Mouse (Mus musculus) heart, embryonic 14.5 days (tissue): ENCODE measurements around the gene Pdia4. TPM values are rescaled to one million over a fixed set of nuclear protein-coding genes. Genes with fewer than 3 reads are reported as not detected.
"Not testable (repeated sequence)": the region's sequence is repeated elsewhere in the genome, so short reads cannot be mapped to it uniquely, and the experiment has no call there.

Source experiments
- ATAC-seq: fragments of 200-750 bp; cut with Nextera tagmentation; 2 replicates; pipeline ENCODE4 v1.8.0; 2017; ENCODE audit warnings: low read depth, moderate TSS enrichment; ENCODE audit not compliant: insufficient number of reproducible peaks, insufficient read depth, low FRiP score
- H3K27ac ChIP-seq, 2 experiments: fragments of 200-500 bp in 1 of 2; fragments of 300-500 bp in 1 of 2; sonication (generic) in 1 of 2; replicated peaks in 1 of 2; 2 replicates each; pipeline ENCODE4 v1.5.1; 2012 to 2014; ENCODE audit warnings: low read depth in 2 of 2, low read length in 2 of 2, control low read depth in 1 of 2, mild to moderate bottlenecking in 1 of 2, mixed read lengths in 1 of 2; ENCODE audit not compliant: control insufficient read depth in 1 of 2, insufficient read depth in 1 of 2
- H3K27me3 ChIP-seq: fragments of 300-500 bp; sonication (generic); 2 replicates; pipeline ENCODE4 v1.6.1; 2014; ENCODE audit warnings: mild to moderate bottlenecking, low read length, control low read depth; ENCODE audit not compliant: control insufficient read depth, insufficient read depth
- H3K36me3 ChIP-seq: fragments of 300-500 bp; sonication (generic); 2 replicates; pipeline ENCODE4 v1.6.1; 2014; ENCODE audit warnings: mild to moderate bottlenecking, control low read depth, low read length, mixed read lengths; ENCODE audit not compliant: control insufficient read depth, insufficient read depth
- H3K4me1 ChIP-seq, 2 experiments: fragments of 200-500 bp in 1 of 2; fragments of 300-500 bp in 1 of 2; sonication (generic) in 1 of 2; 2 replicates each; pipeline ENCODE4 v1.6.1; 2012 to 2014; ENCODE audit warnings: low read length in 2 of 2, control low read depth in 1 of 2, mixed read lengths in 1 of 2; ENCODE audit not compliant: control insufficient read depth in 2 of 2, insufficient read depth in 2 of 2
- H3K4me2 ChIP-seq: fragments of 300-500 bp; sonication (generic); 2 replicates; pipeline ENCODE4 v1.6.1; 2014; ENCODE audit warnings: mild to moderate bottlenecking, low read length
- H3K4me3 ChIP-seq, 2 experiments: fragments of 200-500 bp in 1 of 2; fragments of 300-500 bp in 1 of 2; sonication (generic) in 1 of 2; 2 replicates each; pipeline ENCODE4 v1.5.1; 2012 to 2014; ENCODE audit warnings: low read length in 2 of 2, mild to moderate bottlenecking in 2 of 2, control low read depth in 1 of 2, low read depth in 1 of 2, moderate library complexity in 1 of 2; ENCODE audit not compliant: control insufficient read depth in 1 of 2, insufficient read depth in 1 of 2
- H3K9ac ChIP-seq: fragments of 300-500 bp; sonication (generic); 2 replicates; pipeline ENCODE4 v1.6.1; 2014; ENCODE audit warnings: mild to moderate bottlenecking, low read length
- H3K9me3 ChIP-seq: fragments of 300-500 bp; sonication (generic); 2 replicates; pipeline ENCODE4 v1.6.1; 2016; ENCODE audit warnings: low read length, control low read depth; ENCODE audit not compliant: control insufficient read depth
- WGBS: fragments of 180-500 bp; shearing (Covaris S2); extraction: QIAGEN DNeasy Blood & Tissue Kit; methylation state at CpG from one replicate; pipeline ENCODE4 v1.1.7; 2014; 5-methylcytosine and 5-hydroxymethylcytosine counted together
- microRNA counts: library from miRNA; unstranded; fragments of <30 nt; microRNA quantifications from one replicate; lab custom pipeline; 2016
- microRNA-seq: library from miRNA; unstranded; fragments of <30 nt; microRNA quantifications from one replicate; pipeline ENCODE4, GENCODE M21; 2016
- polyA plus RNA-seq: library from polyadenylated mRNA; unstranded; fragments of >200 nt; fragmentation: Nextera tagmentation; extraction: Ambion mirVana; gene quantifications from 2 replicates; pipeline ENCODE4 v1.2.1, GENCODE M21; 2014

The Pdia4 gene
- polyA plus RNA-seq, 1 experiment from 2014 or later: 149 TPM

DNA sequence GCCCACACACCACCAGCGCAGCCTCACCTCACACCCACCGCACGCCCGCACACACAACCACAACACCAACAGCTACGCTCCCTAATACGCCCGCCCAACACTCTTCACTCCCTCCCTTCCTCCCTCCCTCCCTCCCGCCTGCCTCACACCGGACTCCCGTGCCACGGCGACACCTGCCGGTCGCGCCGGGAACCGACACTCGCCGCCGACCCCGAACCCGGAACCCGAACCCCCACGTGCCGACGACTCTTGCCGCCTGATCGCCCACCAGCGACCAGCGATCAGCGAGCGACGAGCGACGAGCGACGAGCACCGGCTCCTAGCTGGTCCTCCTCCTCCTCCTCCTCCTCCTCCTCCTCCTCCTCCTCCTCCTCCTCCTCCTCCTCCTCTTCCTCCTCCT, 55.4 kb downstream of the Pdia4 start:
- not testable (repeated sequence) for H3K27me3 ChIP-seq, H3K9ac ChIP-seq, H3K27ac ChIP-seq, ATAC-seq, H3K9me3 ChIP-seq, H3K36me3 ChIP-seq, H3K4me1 ChIP-seq
- 4% methylated on average over 16 of the region's 38 CpGs for WGBS
- H3K4me2 ChIP-seq: 0 out of 2 replicates have a peak overlapping the region, but pooled peaks have one; percentile 25
- H3K4me3 ChIP-seq: peak overlapping the region in 1 of 2 experiments; percentile 28; a peak in 2 of 4 replicates

DNA sequence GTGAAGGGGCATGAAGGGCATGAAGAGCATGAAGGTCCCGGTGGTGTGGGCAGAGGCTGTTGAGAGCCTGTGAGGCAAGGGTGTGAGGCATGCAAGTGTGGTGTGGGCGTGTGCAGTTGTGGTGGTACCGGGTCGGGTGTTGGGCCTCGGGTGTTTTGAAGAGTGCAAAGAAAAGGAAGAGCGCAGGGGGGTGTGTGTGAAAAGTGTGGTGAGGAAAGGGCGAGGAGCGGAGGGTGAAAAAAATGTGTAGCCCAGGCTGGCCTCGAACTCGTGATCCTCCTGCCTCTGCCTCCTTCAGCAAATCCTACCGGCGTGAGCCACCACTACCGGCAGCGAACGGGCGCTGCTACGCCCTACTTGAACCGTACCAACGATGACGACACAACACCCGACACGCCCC, 55.8 kb downstream of the Pdia4 start:
- not testable (repeated sequence) for H3K27ac ChIP-seq, H3K4me3 ChIP-seq, H3K4me1 ChIP-seq, H3K27me3 ChIP-seq, H3K9me3 ChIP-seq, H3K9ac ChIP-seq, ATAC-seq, H3K4me2 ChIP-seq, H3K36me3 ChIP-seq
- 10% methylated on average over 3 of the region's 22 CpGs for WGBS

DNA sequence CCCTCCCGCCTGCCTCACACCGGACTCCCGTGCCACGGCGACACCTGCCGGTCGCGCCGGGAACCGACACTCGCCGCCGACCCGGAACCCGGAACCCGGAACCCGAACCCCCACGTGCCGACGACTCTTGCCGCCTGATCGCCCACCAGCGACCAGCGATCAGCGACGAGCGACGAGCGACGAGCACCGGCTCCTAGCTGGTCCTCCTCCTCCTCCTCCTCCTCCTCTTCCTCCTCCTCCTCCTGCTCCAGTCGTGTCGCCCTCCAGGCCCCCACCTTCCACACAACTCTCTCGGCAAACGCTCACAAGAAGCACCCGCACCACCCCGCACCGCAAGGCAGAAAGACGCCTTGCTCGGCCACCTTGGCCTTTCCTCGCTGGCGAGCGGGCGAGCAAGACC, 60.1 kb downstream of the Pdia4 start:
- under 1% methylated on average over 9 of the region's 44 CpGs for WGBS
- not testable (repeated sequence) for H3K27me3 ChIP-seq, H3K36me3 ChIP-seq, H3K9ac ChIP-seq, H3K4me2 ChIP-seq, H3K4me1 ChIP-seq, H3K4me3 ChIP-seq, H3K9me3 ChIP-seq, ATAC-seq, H3K27ac ChIP-seq

- ATAC-seq, H3K4me1 ChIP-seq, H3K9me3 ChIP-seq, H3K9ac ChIP-seq, H3K27me3 ChIP-seq, H3K36me3 ChIP-seq, H3K27ac ChIP-seq: not testable (repeated sequence)
- WGBS: 12% methylated on average over 8 of the region's 25 CpGs
- Histone ChIP-seq H3K4me2 (peak overlapping the region; percentile 53), H3K4me3 (peak overlapping the region; percentile 19 to 29; a peak in 3 of 4 replicates)
These were observed 64.9 kb downstream of the Pdia4 start for GRCm38 (mm10) chr6:47748306-47748705.

DNA sequence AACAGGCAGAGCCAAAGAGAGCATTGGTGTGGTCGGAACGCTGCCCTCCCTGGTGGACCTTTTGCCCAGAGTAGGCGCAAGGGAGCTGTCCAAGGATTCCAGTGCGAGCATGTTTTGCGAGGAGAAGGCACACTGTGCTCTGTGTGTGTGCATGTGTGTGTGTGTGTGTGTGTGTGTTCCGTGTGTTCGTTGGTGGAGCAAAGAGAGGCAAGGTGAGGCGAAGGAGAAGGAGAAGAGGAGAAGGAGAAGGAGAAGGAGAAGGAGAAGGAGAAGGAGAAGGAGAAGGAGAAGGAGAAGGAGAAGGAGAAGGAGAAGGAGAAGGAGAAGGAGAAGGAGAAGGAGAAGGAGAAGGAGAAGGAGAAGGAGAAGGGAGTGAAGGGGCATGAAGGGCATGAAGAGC, 65.3 kb downstream of the Pdia4 start:
- H3K9ac ChIP-seq, H3K4me3 ChIP-seq, ATAC-seq, H3K36me3 ChIP-seq, H3K9me3 ChIP-seq, H3K27ac ChIP-seq, H3K4me2 ChIP-seq, H3K27me3 ChIP-seq, H3K4me1 ChIP-seq: not testable (repeated sequence)
- 77% methylated on average over 3 of the region's 8 CpGs for WGBS

MicroRNA genes within 50 kb of the gene (microRNA counts, 519-probe panel; counts per million panel counts)
- microRNA mmu-miR-704 (lab: Ali Mortazavi, UCI): 322 counts per million, percentile 70 among the panel's probes with 10 or more counts

Small RNA genes lying within 50 kb of the gene (microRNA-seq; reads per million reads assigned to microRNA genes)
- gene Mir704: not detected

Other genes starting within 250 kb of the Pdia4 start
- 41.2 and 45.8 TPM in 2 replicates for gene Ezh2, start 218.1 kb downstream of the Pdia4 start, polyA plus RNA-seq
- gene Zfp786, start 17.4 kb upstream of the Pdia4 start, polyA plus RNA-seq: 1.0 and 1.4 TPM in 2 replicates
- gene Zfp398, start 22.2 kb upstream of the Pdia4 start, polyA plus RNA-seq: 3.9 and 4.7 TPM in 2 replicates
- gene Zfp282, start 63.8 kb upstream of the Pdia4 start, polyA plus RNA-seq: 6.0 and 6.7 TPM in 2 replicates
- gene Zfp212, start 107.0 kb upstream of the Pdia4 start, polyA plus RNA-seq: 7.1 and 7.2 TPM in 2 replicates
- gene Zfp956, start 140.0 kb upstream of the Pdia4 start, polyA plus RNA-seq: 2.1 and 3.0 TPM in 2 replicates
- gene Zfp777, start 235.5 kb upstream of the Pdia4 start, polyA plus RNA-seq: 3.0 and 3.1 TPM in 2 replicates